Mouse (Mus musculus): Measurements from ENCODE around the gene Sgf29. TPM values are rescaled to one million over a fixed set of nuclear protein-coding genes. Genes with fewer than 3 reads are reported as not detected.

The Sgf29 gene
- polyA plus RNA-seq, 1 experiment from 2014 or later: 54.7 TPM

GRCm38 (mm10) chr7:126702861-126703756 is 54.0 kb downstream of the Sgf29 start:
- H3K27me3 ChIP-seq: no peaks in the 10 kb centered on the region
- peaks cover 45% of the 10 kb centered on the region for H3K4me1 ChIP-seq
- no peak for ATAC-seq (replicated peaks)
- H3K4me2 ChIP-seq (replicated peaks): peak overlapping the region; percentile 95
- peak overlapping the region; percentile 83 for H3K27ac ChIP-seq (replicated peaks)
- H3K9me3 ChIP-seq: no peaks in the 10 kb centered on the region
- peak overlapping the region; percentile 91 for H3K9ac ChIP-seq (replicated peaks)
- H3K4me3 ChIP-seq: peak overlapping the region; percentile 91
- peaks cover 19% of the 10 kb centered on the region for H3K36me3 ChIP-seq
- WGBS: 81% methylated on average over 12 of the region's 12 CpGs

- no peaks in the 10 kb centered on the region for H3K9me3 ChIP-seq
Observed at GRCm38 (mm10) chr7:126703757-126704077, 54.6 kb downstream of the Sgf29 start.

GRCm38 (mm10) chr7:126704121-126704980 is 55.2 kb downstream of the Sgf29 start:
- peaks cover 45% of the 10 kb centered on the region for H3K4me1 ChIP-seq
- no peaks in the 10 kb centered on the region for H3K27me3 ChIP-seq
- H3K36me3 ChIP-seq: peaks cover 12% of the 10 kb centered on the region
- no peaks in the 10 kb centered on the region for H3K9me3 ChIP-seq
- peak overlapping the region; percentile 83 for H3K27ac ChIP-seq (replicated peaks)
- H3K4me2 ChIP-seq (replicated peaks): peak overlapping the region; percentile 95
- ATAC-seq (replicated peaks): peak; percentile 86
- H3K9ac ChIP-seq (replicated peaks): peak overlapping the region; percentile 91
- H3K4me3 ChIP-seq: peak overlapping the region; percentile 91
- WGBS: 2% methylated on average over 39 of the region's 39 CpGs

More at GRCm38 (mm10) chr7:126703757-126704077, 54.6 kb downstream of the Sgf29 start:
- Histone ChIP-seq H3K36me3 (peaks cover 19% of the 10 kb centered on the region), H3K4me2 (replicated peaks) (peak overlapping the region; percentile 95), H3K27me3 (no peaks in the 10 kb centered on the region), H3K9ac (replicated peaks) (peak overlapping the region; percentile 91), H3K4me3 (peak overlapping the region; percentile 91), H3K27ac (replicated peaks) (peak overlapping the region; percentile 83), H3K4me1 (peaks cover 45% of the 10 kb centered on the region)
- 16% methylated on average over 7 of the region's 7 CpGs for WGBS
- ATAC-seq (replicated peaks): peak; percentile 30; the same call in 1 of the 2 replicates

GRCm38 (mm10) chr7:126707442-126708174 is 58.5 kb downstream of the Sgf29 start, which contains the start of gene Coro1a:
Coro1a (minus strand) TSS chr7:126707787.
- peaks cover 27% of the 10 kb centered on the region for H3K4me1 ChIP-seq

GRCm38 (mm10) chr7:126708175-126708952 is 59.3 kb downstream of the Sgf29 start:
- Histone ChIP-seq H3K9ac (replicated peaks) (no peak overlapping the region), H3K27me3 (no peaks in the 10 kb centered on the region), H3K9me3 (no peaks in the 10 kb centered on the region), H3K4me2 (replicated peaks) (no peak overlapping the region), H3K4me1 (peaks cover 19% of the 10 kb centered on the region), H3K36me3 (no peaks in the 10 kb centered on the region), H3K4me3 (no peak overlapping the region), H3K27ac (replicated peaks) (no peak overlapping the region)
- no peak for ATAC-seq (replicated peaks)
- WGBS: 89% methylated on average over 10 of the region's 10 CpGs

More at GRCm38 (mm10) chr7:126707442-126708174, 58.5 kb downstream of the Sgf29 start, which contains the start of gene Coro1a:
- WGBS: 91% methylated on average over 19 of the region's 19 CpGs
- Histone ChIP-seq H3K27me3 (no peaks in the 10 kb centered on the region), H3K4me3 (no peak within 1 kb of the TSS), H3K9me3 (no peaks in the 10 kb centered on the region), H3K4me2 (replicated peaks) (no peak within 1 kb of the TSS), H3K36me3 (no peaks in the 10 kb centered on the region), H3K9ac (replicated peaks) (no peak within 1 kb of the TSS), H3K27ac (replicated peaks) (no peak within 1 kb of the TSS)
- ATAC-seq (replicated peaks): no peak

- ATAC-seq (replicated peaks): no peak
Observed at GRCm38 (mm10) chr7:126710266-126710665, 61.2 kb downstream of the Sgf29 start.

GRCm38 (mm10) chr7:126711910-126712309 is 62.8 kb downstream of the Sgf29 start:
- 80% methylated on average over 3 of the region's 3 CpGs for WGBS
- Histone ChIP-seq H3K9me3 (no peaks in the 10 kb centered on the region), H3K4me1 (no peaks in the 10 kb centered on the region), H3K36me3 (no peaks in the 10 kb centered on the region), H3K9ac (replicated peaks) (no peak overlapping the region), H3K27ac (replicated peaks) (no peak overlapping the region), H3K4me2 (replicated peaks) (no peak overlapping the region), H3K4me3 (no peak overlapping the region), H3K27me3 (no peaks in the 10 kb centered on the region)
- no peak for ATAC-seq (replicated peaks)

More at GRCm38 (mm10) chr7:126710266-126710665, 61.2 kb downstream of the Sgf29 start:
- no peaks in the 10 kb centered on the region for H3K36me3 ChIP-seq
- H3K4me1 ChIP-seq: peaks cover under 1% of the 10 kb centered on the region; the same call in 1 of the 2 replicates
- no peak overlapping the region for H3K9ac ChIP-seq (replicated peaks)
- no peaks in the 10 kb centered on the region for H3K9me3 ChIP-seq
- no peak overlapping the region for H3K4me3 ChIP-seq
- no peak overlapping the region for H3K4me2 ChIP-seq (replicated peaks)
- WGBS: 78% methylated on average over 4 of the region's 4 CpGs
- no peak overlapping the region for H3K27ac ChIP-seq (replicated peaks)
- H3K27me3 ChIP-seq: no peaks in the 10 kb centered on the region

GRCm38 (mm10) chr7:126715679-126716078 is 66.6 kb downstream of the Sgf29 start:
- Histone ChIP-seq H3K4me2 (replicated peaks) (no peak overlapping the region), H3K4me1 (no peaks in the 10 kb centered on the region), H3K9me3 (no peaks in the 10 kb centered on the region), H3K27ac (replicated peaks) (no peak overlapping the region), H3K9ac (replicated peaks) (no peak overlapping the region), H3K36me3 (no peaks in the 10 kb centered on the region), H3K4me3 (no peak overlapping the region), H3K27me3 (no peaks in the 10 kb centered on the region)
- 80% methylated on average over 4 of the region's 4 CpGs for WGBS
- no peak for ATAC-seq (replicated peaks)

- no peaks in the 10 kb centered on the region for H3K27me3 ChIP-seq
- ATAC-seq (replicated peaks): no peak
Observed at GRCm38 (mm10) chr7:126717566-126717965, 68.5 kb downstream of the Sgf29 start.

GRCm38 (mm10) chr7:126718787-126719337 is 69.8 kb downstream of the Sgf29 start:
- Histone ChIP-seq H3K4me3 (no peak overlapping the region), H3K9me3 (no peaks in the 10 kb centered on the region), H3K4me1 (no peaks in the 10 kb centered on the region), H3K27ac (replicated peaks) (no peak overlapping the region), H3K27me3 (no peaks in the 10 kb centered on the region), H3K9ac (replicated peaks) (no peak overlapping the region), H3K4me2 (replicated peaks) (no peak overlapping the region), H3K36me3 (no peaks in the 10 kb centered on the region)
- no peak for ATAC-seq (replicated peaks)
- WGBS: 96% methylated on average over 5 of the region's 5 CpGs

More at GRCm38 (mm10) chr7:126717566-126717965, 68.5 kb downstream of the Sgf29 start:
- Histone ChIP-seq H3K9ac (replicated peaks) (no peak overlapping the region), H3K9me3 (no peaks in the 10 kb centered on the region), H3K4me1 (no peaks in the 10 kb centered on the region), H3K4me3 (no peak overlapping the region), H3K4me2 (replicated peaks) (no peak overlapping the region), H3K27ac (replicated peaks) (no peak overlapping the region), H3K36me3 (no peaks in the 10 kb centered on the region)
- WGBS: 95% methylated on average over 3 of the region's 3 CpGs

- Histone ChIP-seq H3K9me3 (no peaks in the 10 kb centered on the region), H3K4me1 (no peaks in the 10 kb centered on the region), H3K36me3 (no peaks in the 10 kb centered on the region), H3K27me3 (no peaks in the 10 kb centered on the region), H3K4me2 (replicated peaks) (no peak overlapping the region), H3K9ac (replicated peaks) (no peak overlapping the region), H3K4me3 (no peak overlapping the region), H3K27ac (replicated peaks) (no peak overlapping the region)
- WGBS: 93% methylated on average over 13 of the region's 13 CpGs
- ATAC-seq (replicated peaks): no peak
Observed at GRCm38 (mm10) chr7:126721635-126722034, 72.5 kb downstream of the Sgf29 start.
